ENCODE assay signal across 12 mouse cellular contexts in the genomic region with DNA sequence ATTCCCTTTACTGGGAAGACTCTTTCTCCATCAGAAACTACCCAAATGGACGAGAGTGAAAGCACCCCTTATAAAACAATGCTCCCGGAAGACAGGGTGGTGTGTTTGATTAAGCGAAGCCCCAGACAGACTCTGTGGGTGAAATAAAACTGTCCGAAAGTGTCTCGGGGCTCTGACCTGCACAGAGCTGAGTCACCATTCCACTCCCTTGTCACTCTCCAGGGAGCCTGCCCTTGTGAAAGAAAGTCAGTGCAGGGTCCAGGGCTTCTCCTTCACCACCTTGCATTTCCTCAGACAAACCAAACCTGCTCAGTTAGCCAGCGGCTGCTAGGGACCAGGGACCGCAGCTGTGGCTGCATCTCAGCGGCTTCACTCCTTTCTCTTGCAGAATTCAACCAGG.
DNase-seq lines count a peak whose midpoint lies in the region; ATAC-seq and TF ChIP-seq lines count a peak whose summit lies in the region.
"Had no signal": no experiment of that assay in that cellular context is flagged by ENCODE, and none has a peak within 500 bp of the region (broad histone marks: within the 10 kb centered on the region; RNA-seq: fewer than 3 reads in every experiment).

No protein-coding gene starts in this region.

- H3K4me1 ChIP-seq in hindbrain, embryonic 14.5 days (replicated peaks; ENCODE audit: control insufficient read depth, insufficient read depth, low read length), result peaks cover 18% of the 10 kb centered on the region
- H3K4me1 ChIP-seq in hindbrain, embryonic 12.5 days, result peaks cover 13% of the 10 kb centered on the region
- no peaks in the 10 kb centered on the region; a peak in 1 of 4 replicates for H3K4me1 ChIP-seq in ES-E14 (ENCODE audit: control insufficient read depth in 2 of 2, insufficient read depth in 2 of 2, low read length in 2 of 2, poor library complexity in 1 of 2)
- H3K4me1 ChIP-seq in forebrain, embryonic 14.5 days (ENCODE audit: control insufficient read depth, insufficient read depth, low read length), result no peaks in the 10 kb centered on the region

- peaks cover 23% of the 10 kb centered on the region for H3K27me3 ChIP-seq in hindbrain, embryonic 14.5 days (ENCODE audit: control insufficient read depth, insufficient read depth, low read length)
- H3K27me3 ChIP-seq in hindbrain, embryonic 12.5 days, result peaks cover 32% of the 10 kb centered on the region
- H3K27me3 ChIP-seq in forebrain, embryonic 14.5 days (replicated peaks; ENCODE audit: control insufficient read depth, insufficient read depth, low read length), result peaks cover 23% of the 10 kb centered on the region

- in situ Hi-C loops in ES-E14 (cut with MboI; ENCODE audit: low sequenced_read_pairs in 2 of 2, unreplicated experiment in 2 of 2), result no loop called here

- H3K9me3 ChIP-seq in hindbrain, embryonic 14.5 days (ENCODE audit: control insufficient read depth, low read length), result no peaks in the 10 kb centered on the region
- no peaks in the 10 kb centered on the region for H3K9me3 ChIP-seq in hindbrain, embryonic 12.5 days (replicated peaks)
- H3K9me3 ChIP-seq in ES-E14 (ENCODE audit: control insufficient read depth, insufficient read depth, low read depth, low read length), result no peaks in the 10 kb centered on the region
- no peaks in the 10 kb centered on the region for H3K9me3 ChIP-seq in forebrain, embryonic 14.5 days (replicated peaks; ENCODE audit: control insufficient read depth, low read length)
- H3K9me3 ChIP-seq: hindbrain, embryonic 15.5 days; limb, embryonic 12.5 days had no signal

- H3K36me3 ChIP-seq in hindbrain, embryonic 14.5 days (replicated peaks; ENCODE audit: control insufficient read depth, insufficient read depth), result no peaks in the 10 kb centered on the region
- no peaks in the 10 kb centered on the region for H3K36me3 ChIP-seq in hindbrain, embryonic 12.5 days
- H3K36me3 ChIP-seq in ES-E14 (ENCODE audit: control insufficient read depth, insufficient read depth, low read length, poor library complexity, severe bottlenecking), result no peaks in the 10 kb centered on the region
- no peaks in the 10 kb centered on the region for H3K36me3 ChIP-seq in forebrain, embryonic 14.5 days (ENCODE audit: control insufficient read depth, insufficient read depth, low read length)
- H3K36me3 ChIP-seq: hindbrain, embryonic 15.5 days; limb, embryonic 12.5 days had no signal

- peak; percentile 31 for DNase-seq in embryo, embryonic 11 days
- no peak for DNase-seq in embryo, embryonic 9.5 days (ENCODE audit: extremely low spot score)
- DNase-seq in hindbrain, embryonic 14.5 days (ENCODE audit: low spot score), result no peak
- no peak for DNase-seq in ES-E14 (ENCODE audit: low read depth, low spot score)
- DNase-seq in lung, postnatal 36 days, result peak; percentile 3
- DNase-seq in T-cell, adult 2 months (ENCODE audit: low spot score), result no peak
- no peak for DNase-seq in forebrain, embryonic 14.5 days (ENCODE audit: low spot score)
- DNase-seq: thymus, postnatal 14 days had no signal

- 14% methylated on average over 8 of the region's 8 CpGs for WGBS in hindbrain, embryonic 14.5 days
- WGBS in hindbrain, embryonic 12.5 days, result 11% methylated on average over 8 of the region's 8 CpGs
- WGBS in forebrain, embryonic 14.5 days, result 9% methylated on average over 8 of the region's 8 CpGs

- H3K27ac ChIP-seq in hindbrain, embryonic 14.5 days, result no peak overlapping the region
- H3K27ac ChIP-seq in hindbrain, embryonic 12.5 days, result no peak overlapping the region
- no peak overlapping the region for H3K27ac ChIP-seq in ES-E14 (ENCODE audit: insufficient read depth, low read depth, low read length, poor library complexity, severe bottlenecking)
- no peak overlapping the region for H3K27ac ChIP-seq in forebrain, embryonic 14.5 days (ENCODE audit: low read depth, low read length)
- H3K27ac ChIP-seq: hindbrain, embryonic 15.5 days; kidney, postnatal 0 days; limb, embryonic 12.5 days had no signal

- ATAC-seq in hindbrain, embryonic 14.5 days (ENCODE audit: low FRiP score), result no peak
- ATAC-seq in hindbrain, embryonic 12.5 days (ENCODE audit: low FRiP score), result no peak
- no peak for ATAC-seq in forebrain, embryonic 14.5 days

- 0 out of 2 replicates have a peak overlapping the region, but pooled peaks have one; percentile 21 for H3K4me2 ChIP-seq in hindbrain, embryonic 14.5 days (replicated peaks)
- no peak overlapping the region for H3K4me2 ChIP-seq in hindbrain, embryonic 12.5 days (replicated peaks)
- no peak overlapping the region for H3K4me2 ChIP-seq in forebrain, embryonic 14.5 days (ENCODE audit: low read length)
- H3K4me2 ChIP-seq: hindbrain, embryonic 15.5 days; limb, embryonic 12.5 days had no signal

- no peak overlapping the region for H3K4me3 ChIP-seq in hindbrain, embryonic 14.5 days (replicated peaks; ENCODE audit: low read length)
- no peak overlapping the region for H3K4me3 ChIP-seq in hindbrain, embryonic 12.5 days
- H3K4me3 ChIP-seq in ES-E14 (ENCODE audit: insufficient read depth in 1 of 2, low read depth in 1 of 2, low read length in 2 of 2, poor library complexity in 1 of 2, severe bottlenecking in 1 of 2), result no peak overlapping the region
- H3K4me3 ChIP-seq in forebrain, embryonic 14.5 days (ENCODE audit: low read depth, low read length), result no peak overlapping the region
- H3K4me3 ChIP-seq: hindbrain, embryonic 15.5 days; limb, embryonic 12.5 days had no signal

- no peak overlapping the region for H3K9ac ChIP-seq in hindbrain, embryonic 14.5 days
- H3K9ac ChIP-seq in hindbrain, embryonic 12.5 days, result no peak overlapping the region
- H3K9ac ChIP-seq in ES-E14 (ENCODE audit: insufficient read depth, low read depth, low read length, poor library complexity, severe bottlenecking), result no peak overlapping the region
- H3K9ac ChIP-seq in forebrain, embryonic 14.5 days (ENCODE audit: low read length), result no peak overlapping the region
- H3K9ac ChIP-seq: hindbrain, embryonic 15.5 days; limb, embryonic 12.5 days had no signal

TF ChIP-seq in ES-E14, 5 proteins besides CTCF, POLR2A, EP300 and RAD21:
- TF ChIP-seq MAFK (IDR thresholded peaks at IDR 0.05; ENCODE audit: insufficient read depth, low read depth, low read length), result peak; percentile 63
- no peak for TF ChIP-seq ZNF384 (IDR thresholded peaks at IDR 0.05; ENCODE audit: low read depth, low read length)

Comparison
In these comparisons a context has a peak if more than half of its experiments do, and no peak if none do; other contexts are left out.
1. DNase-seq: peak in embryo, embryonic 11 days (single experiment) and lung, postnatal 36 days (single experiment); none in embryo, embryonic 9.5 days (single experiment), hindbrain, embryonic 14.5 days (single experiment), ES-E14 (single experiment), T-cell, adult 2 months (single experiment) and forebrain, embryonic 14.5 days (single experiment).